Mouse (Mus musculus): ENCODE measurements at regions not wholly inside any gene's neighbourhood (a gene's known extent, or its start where the extent isn't known, plus 50 kb on each side); places are given as distances from the start of the nearest gene placed in this dataset.

- no peak overlapping the region for H3K27ac ChIP-seq
- no peaks in the 10 kb centered on the region for H3K9me3 ChIP-seq
- 78% methylated on average over 2 of the region's 2 CpGs for WGBS
- H3K4me1 ChIP-seq, result peaks cover 5% of the 10 kb centered on the region
- no peak for ATAC-seq (ENCODE audit: insufficient number of reproducible peaks, insufficient read depth, low FRiP score, low TSS enrichment, low read depth)
- no peaks in the 10 kb centered on the region for H3K27me3 ChIP-seq
- H3K9ac ChIP-seq, result no peak overlapping the region
- no peaks in the 10 kb centered on the region for H3K36me3 ChIP-seq
- no peak overlapping the region for H3K4me3 ChIP-seq
- no peak overlapping the region for H3K4me2 ChIP-seq
Measured at GRCm38 (mm10) chr8:127914914-127915313, 443.5 kb upstream of the Nrp1 start.

GRCm38 (mm10) chr8:127915591-127916028 lies 442.8 kb upstream of the Nrp1 start:
- no peak overlapping the region for H3K9ac ChIP-seq
- no peak for ATAC-seq (ENCODE audit: insufficient number of reproducible peaks, insufficient read depth, low FRiP score, low TSS enrichment, low read depth)
- no peak overlapping the region for H3K27ac ChIP-seq
- WGBS, result 21% methylated on average over 2 of the region's 2 CpGs
- no peak overlapping the region for H3K4me3 ChIP-seq
- no peaks in the 10 kb centered on the region for H3K9me3 ChIP-seq
- H3K36me3 ChIP-seq, result no peaks in the 10 kb centered on the region
- peaks cover 5% of the 10 kb centered on the region for H3K4me1 ChIP-seq
- no peaks in the 10 kb centered on the region for H3K27me3 ChIP-seq
- no peak overlapping the region for H3K4me2 ChIP-seq

DNA sequence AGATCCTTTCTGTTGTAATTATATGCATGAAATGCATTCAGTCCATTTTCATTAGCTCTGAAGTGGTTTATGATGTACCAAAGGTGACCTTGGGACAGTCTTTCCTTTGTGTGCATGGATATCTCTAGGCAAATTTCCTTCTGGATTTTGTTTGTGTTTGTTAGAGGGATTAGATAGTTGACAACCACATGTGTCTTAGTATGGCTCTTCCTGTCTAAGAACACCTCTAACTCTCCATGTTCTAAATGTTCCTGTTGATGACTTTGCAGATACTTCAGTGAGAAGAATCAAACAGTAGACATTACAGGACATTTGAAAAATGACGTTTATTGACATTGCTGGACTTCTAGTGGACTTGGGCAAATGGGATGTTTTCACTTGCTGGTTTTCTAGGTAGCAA lies 436.5 kb upstream of the Nrp1 start:
- no peaks in the 10 kb centered on the region for H3K9me3 ChIP-seq
- no peak overlapping the region for H3K9ac ChIP-seq
- no peak overlapping the region for H3K27ac ChIP-seq
- no peak for ATAC-seq (ENCODE audit: insufficient number of reproducible peaks, insufficient read depth, low FRiP score, low TSS enrichment, low read depth)
- WGBS, result 68% methylated on average over 1 of the region's 1 CpGs
- H3K36me3 ChIP-seq, result no peaks in the 10 kb centered on the region
- no peak overlapping the region for H3K4me2 ChIP-seq
- H3K27me3 ChIP-seq, result no peaks in the 10 kb centered on the region
- no peaks in the 10 kb centered on the region for H3K4me1 ChIP-seq
- no peak overlapping the region for H3K4me3 ChIP-seq

GRCm38 (mm10) chr8:127923321-127923720 lies 435.1 kb upstream of the Nrp1 start:
- H3K4me2 ChIP-seq, result no peak overlapping the region
- ATAC-seq (ENCODE audit: insufficient number of reproducible peaks, insufficient read depth, low FRiP score, low TSS enrichment, low read depth), result no peak
- no peaks in the 10 kb centered on the region for H3K4me1 ChIP-seq
- H3K36me3 ChIP-seq, result no peaks in the 10 kb centered on the region
- H3K27ac ChIP-seq, result no peak overlapping the region
- no peaks in the 10 kb centered on the region for H3K27me3 ChIP-seq
- H3K4me3 ChIP-seq, result no peak overlapping the region
- H3K9me3 ChIP-seq, result no peaks in the 10 kb centered on the region
- 77% methylated on average over 4 of the region's 4 CpGs for WGBS
- H3K9ac ChIP-seq, result no peak overlapping the region

GRCm38 (mm10) chr8:127932276-127932675 lies 426.1 kb upstream of the Nrp1 start:
- Histone ChIP-seq H3K9ac (no peak overlapping the region), H3K4me2 (no peak overlapping the region), H3K4me3 (no peak overlapping the region), H3K9me3 (no peaks in the 10 kb centered on the region), H3K27ac (no peak overlapping the region), H3K4me1 (no peaks in the 10 kb centered on the region), H3K36me3 (no peaks in the 10 kb centered on the region), H3K27me3 (no peaks in the 10 kb centered on the region)
- WGBS, result 76% methylated on average over 1 of the region's 1 CpGs
- no peak for ATAC-seq (ENCODE audit: insufficient number of reproducible peaks, insufficient read depth, low FRiP score, low TSS enrichment, low read depth)

GRCm38 (mm10) chr8:127936792-127937435 lies 421.5 kb upstream of the Nrp1 start:
- Histone ChIP-seq H3K4me2 (no peak overlapping the region), H3K4me1 (no peaks in the 10 kb centered on the region), H3K27ac (no peak overlapping the region), H3K36me3 (no peaks in the 10 kb centered on the region), H3K27me3 (no peaks in the 10 kb centered on the region), H3K9me3 (no peaks in the 10 kb centered on the region), H3K4me3 (no peak overlapping the region), H3K9ac (no peak overlapping the region)
- 64% methylated on average over 6 of the region's 6 CpGs for WGBS
- ATAC-seq (ENCODE audit: insufficient number of reproducible peaks, insufficient read depth, low FRiP score, low TSS enrichment, low read depth), result no peak

DNA sequence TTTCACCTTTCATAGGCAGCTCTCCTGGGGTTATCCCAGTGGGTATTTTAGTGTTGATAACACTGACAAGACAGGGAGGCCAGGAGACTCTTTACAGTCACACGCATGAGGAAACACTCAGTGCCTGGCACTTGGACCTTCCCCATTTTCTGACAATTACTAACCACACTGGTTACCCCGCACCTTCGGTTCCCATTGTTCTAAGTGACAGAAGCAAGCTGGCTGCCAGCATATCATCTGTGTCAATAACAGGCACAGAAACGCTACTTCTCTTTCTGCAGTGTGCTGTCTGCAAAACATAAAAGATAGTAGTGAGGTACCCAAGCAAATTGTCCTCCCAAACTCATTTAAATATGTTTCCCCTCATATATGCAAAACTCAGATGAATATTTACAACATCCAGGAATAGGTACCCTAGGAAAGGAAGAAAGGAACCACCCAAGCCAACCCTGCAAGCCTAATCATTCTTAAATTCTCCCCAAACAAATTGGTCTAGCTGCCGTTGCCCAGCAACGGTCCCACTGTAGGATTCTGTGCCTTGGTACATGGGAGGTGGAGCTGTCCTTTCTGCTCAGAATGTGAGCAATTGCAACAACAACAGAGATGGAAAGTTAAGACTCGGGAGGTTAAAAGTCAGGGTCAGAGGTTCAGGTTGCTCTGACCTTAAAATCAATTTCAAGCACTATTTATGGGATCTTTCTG lies 419.0 kb upstream of the Nrp1 start:
- WGBS, result 45% methylated on average over 7 of the region's 7 CpGs
- Histone ChIP-seq H3K36me3 (no peaks in the 10 kb centered on the region), H3K4me1 (no peaks in the 10 kb centered on the region), H3K27me3 (no peaks in the 10 kb centered on the region), H3K27ac (no peak overlapping the region), H3K4me2 (no peak overlapping the region), H3K4me3 (no peak overlapping the region), H3K9ac (no peak overlapping the region), H3K9me3 (no peaks in the 10 kb centered on the region)
- no peak for ATAC-seq (ENCODE audit: insufficient number of reproducible peaks, insufficient read depth, low FRiP score, low TSS enrichment, low read depth)

- Histone ChIP-seq H3K4me3 (no peak overlapping the region), H3K4me2 (no peak overlapping the region), H3K9me3 (no peaks in the 10 kb centered on the region), H3K36me3 (no peaks in the 10 kb centered on the region), H3K27ac (no peak overlapping the region), H3K9ac (no peak overlapping the region), H3K4me1 (no peaks in the 10 kb centered on the region), H3K27me3 (no peaks in the 10 kb centered on the region)
- WGBS, result 33% methylated on average over 5 of the region's 5 CpGs
- ATAC-seq (ENCODE audit: insufficient number of reproducible peaks, insufficient read depth, low FRiP score, low TSS enrichment, low read depth), result no peak
Measured at GRCm38 (mm10) chr8:127939986-127940359, 418.4 kb upstream of the Nrp1 start.

GRCm38 (mm10) chr8:127942319-127942718 lies 416.1 kb upstream of the Nrp1 start:
- H3K9me3 ChIP-seq, result no peaks in the 10 kb centered on the region
- ATAC-seq (ENCODE audit: insufficient number of reproducible peaks, insufficient read depth, low FRiP score, low TSS enrichment, low read depth), result no peak
- H3K4me1 ChIP-seq, result no peaks in the 10 kb centered on the region
- no peak overlapping the region for H3K4me2 ChIP-seq
- no peak overlapping the region for H3K27ac ChIP-seq
- no peak overlapping the region for H3K4me3 ChIP-seq
- no peaks in the 10 kb centered on the region for H3K27me3 ChIP-seq
- H3K36me3 ChIP-seq, result no peaks in the 10 kb centered on the region
- H3K9ac ChIP-seq, result no peak overlapping the region

DNA sequence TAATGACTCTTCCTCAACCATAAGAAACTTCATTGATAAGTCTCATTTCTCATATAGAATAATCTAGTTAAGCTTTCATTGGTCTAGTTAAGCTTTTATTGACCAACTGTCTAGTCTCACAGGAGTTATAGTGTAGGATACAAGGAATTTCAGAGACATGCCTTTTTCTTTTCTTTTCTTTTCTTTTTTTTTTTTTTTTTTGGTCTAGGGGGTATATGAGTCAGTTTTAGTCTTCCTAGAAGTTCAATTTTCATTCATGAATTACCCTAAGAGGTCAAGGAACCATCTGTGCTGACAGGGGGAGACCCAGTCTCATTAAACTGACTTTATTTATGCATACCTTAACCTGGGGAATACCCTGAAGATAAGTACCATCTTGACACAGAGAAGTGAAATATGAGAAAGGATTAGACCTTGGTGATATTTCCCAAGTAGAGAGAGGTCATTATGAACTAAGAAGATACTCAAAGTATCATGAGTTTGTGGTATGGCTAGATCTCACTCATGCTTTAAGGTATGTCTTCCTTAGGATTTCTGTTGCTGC lies 413.4 kb upstream of the Nrp1 start:
- Histone ChIP-seq H3K27ac (no peak overlapping the region), H3K4me1 (no peaks in the 10 kb centered on the region), H3K36me3 (no peaks in the 10 kb centered on the region), H3K9ac (no peak overlapping the region), H3K9me3 (no peaks in the 10 kb centered on the region), H3K4me2 (no peak overlapping the region), H3K4me3 (no peak overlapping the region), H3K27me3 (no peaks in the 10 kb centered on the region)
- no peak for ATAC-seq (ENCODE audit: insufficient number of reproducible peaks, insufficient read depth, low FRiP score, low TSS enrichment, low read depth)

- no peak overlapping the region for H3K27ac ChIP-seq
- 61% methylated on average over 1 of the region's 1 CpGs for WGBS
- H3K27me3 ChIP-seq, result no peaks in the 10 kb centered on the region; the same call in 1 of the 2 replicates
- H3K4me1 ChIP-seq, result 0 out of 2 replicates have a peak, but pooled peaks cover 7% of the 10 kb centered on the region
- ATAC-seq (ENCODE audit: insufficient number of reproducible peaks, insufficient read depth, low FRiP score, low TSS enrichment, low read depth), result no peak
- H3K36me3 ChIP-seq, result no peaks in the 10 kb centered on the region
- H3K4me2 ChIP-seq, result no peak overlapping the region
- no peak overlapping the region for H3K4me3 ChIP-seq
- H3K9me3 ChIP-seq, result no peaks in the 10 kb centered on the region
- no peak overlapping the region for H3K9ac ChIP-seq
Measured at GRCm38 (mm10) chr8:127957571-127957970, 400.8 kb upstream of the Nrp1 start.

DNA sequence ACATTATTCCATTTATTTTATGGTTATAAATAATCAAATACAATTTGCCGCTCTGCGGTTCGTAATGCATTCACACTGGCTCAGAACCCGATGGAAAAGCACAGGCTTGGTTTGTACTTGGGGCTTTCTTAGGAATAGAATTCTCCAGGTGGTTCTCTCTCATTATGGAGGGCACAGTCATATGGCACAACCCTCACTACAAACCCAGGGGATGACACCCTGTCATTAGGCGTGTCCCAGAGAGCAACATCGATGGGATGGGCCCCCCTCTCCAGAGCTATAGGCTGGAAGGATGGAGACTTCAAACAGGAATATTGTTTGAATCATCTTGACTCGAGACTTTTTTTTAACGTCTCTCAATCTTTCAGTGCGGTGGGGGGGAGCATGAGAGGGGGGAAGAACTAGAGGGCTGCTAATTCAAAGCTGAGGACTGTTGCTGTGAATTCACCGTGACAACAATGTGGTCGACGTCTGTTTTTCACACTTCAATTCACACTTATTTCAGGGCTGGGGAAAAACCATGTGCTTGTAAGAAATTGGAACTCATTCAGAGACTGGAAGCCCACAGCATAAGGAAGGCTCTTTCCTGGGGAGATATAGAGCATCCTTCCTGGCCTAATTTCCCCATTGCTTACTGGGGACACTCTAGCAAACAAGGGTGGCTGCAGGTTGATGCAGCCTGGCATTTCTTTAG lies 399.9 kb upstream of the Nrp1 start:
- Histone ChIP-seq H3K4me1 (0 out of 2 replicates have a peak, but pooled peaks cover 7% of the 10 kb centered on the region), H3K36me3 (no peaks in the 10 kb centered on the region), H3K9me3 (no peaks in the 10 kb centered on the region), H3K27ac (no peak overlapping the region), H3K27me3 (no peaks in the 10 kb centered on the region; the same call in 1 of the 2 replicates), H3K9ac (no peak overlapping the region), H3K4me2 (no peak overlapping the region), H3K4me3 (no peak overlapping the region)
- no peak for ATAC-seq (ENCODE audit: insufficient number of reproducible peaks, insufficient read depth, low FRiP score, low TSS enrichment, low read depth)
- WGBS, result 70% methylated on average over 12 of the region's 12 CpGs
